ENCODE assay signal across 9 mouse cellular contexts in the genomic region with DNA sequence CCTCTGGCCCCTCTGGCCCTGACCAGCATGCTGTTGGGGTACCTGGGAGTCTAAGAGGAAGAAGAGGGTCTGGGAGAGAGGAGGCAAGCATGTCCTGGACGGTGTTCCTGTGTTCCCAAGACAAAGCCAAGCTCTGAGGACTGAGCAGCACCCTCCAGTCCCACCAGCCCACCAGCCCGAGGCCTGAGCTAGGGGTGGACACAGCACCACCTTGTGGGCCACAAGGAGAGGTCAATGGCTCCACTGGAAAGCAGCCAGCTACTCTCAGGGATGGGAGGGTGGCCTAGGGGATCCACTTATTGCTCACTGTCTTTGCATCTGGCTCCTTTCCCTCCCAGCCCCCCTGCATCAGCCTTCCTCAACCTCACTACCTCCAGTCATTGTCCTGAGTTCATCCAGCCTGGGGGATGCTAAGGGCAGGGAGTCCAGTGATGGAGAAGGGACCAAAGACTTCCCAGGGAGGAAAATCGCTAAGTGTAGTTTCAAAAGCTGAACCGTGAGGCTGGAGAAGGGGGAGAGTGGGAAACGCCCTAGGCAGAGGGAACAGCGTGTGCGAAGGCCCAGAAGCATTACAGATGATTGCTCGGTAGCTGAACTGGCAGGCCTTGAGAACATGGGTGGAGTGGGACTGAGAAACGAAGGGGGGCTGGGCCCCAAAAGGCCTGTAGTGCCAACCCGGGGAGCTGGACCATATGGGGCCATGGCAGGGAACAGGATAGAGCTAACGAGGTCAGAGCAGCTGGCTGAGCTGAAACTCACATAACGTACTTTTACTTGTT. TPM values are rescaled to one million over a fixed set of nuclear protein-coding genes. Genes with fewer than 3 reads are reported as not detected.
DNase-seq lines count a peak whose midpoint lies in the region; ATAC-seq and TF ChIP-seq lines count a peak whose summit lies in the region.
"Had no signal": no experiment of that assay in that cellular context is flagged by ENCODE, and none has a peak within 500 bp of the region (broad histone marks: within the 10 kb centered on the region; RNA-seq: fewer than 3 reads in every experiment).

No protein-coding gene starts in this region.

- TF ChIP-seq CTCF in bone marrow, adult 2 months (IDR thresholded peaks at IDR 0.05; ENCODE audit: control insufficient read depth, insufficient read depth, low read length), result peak; percentile 44
- TF ChIP-seq CTCF in lung, postnatal 0 days (IDR thresholded peaks at IDR 0.05), result peak; percentile 73

- no peak overlapping the region for H3K9ac ChIP-seq in forebrain, embryonic 11.5 days (ENCODE audit: low read length)
- H3K9ac ChIP-seq in forebrain, embryonic 16.5 days (replicated peaks; ENCODE audit: low read depth, low read length), result no peak overlapping the region
- H3K9ac ChIP-seq in forebrain, embryonic 14.5 days (ENCODE audit: low read length), result no peak overlapping the region
- H3K9ac ChIP-seq in hindbrain, embryonic 15.5 days, result no peak overlapping the region
- no peak overlapping the region for H3K9ac ChIP-seq in lung, postnatal 0 days (replicated peaks; ENCODE audit: low read depth)
- H3K9ac ChIP-seq in stomach, embryonic 16.5 days (ENCODE audit: low read length), result peak overlapping the region; percentile 3; the same call in 1 of the 2 replicates
- H3K9ac ChIP-seq: heart, embryonic 13.5 days had no signal

- no peak for TF ChIP-seq EP300 in lung, postnatal 0 days (IDR thresholded peaks at IDR 0.05)

- no peak for TF ChIP-seq POLR2A in bone marrow, adult 2 months (IDR thresholded peaks at IDR 0.05; ENCODE audit: borderline replicate concordance, control insufficient read depth, low read depth, low read length)

- no peaks in the 10 kb centered on the region for H3K27me3 ChIP-seq in forebrain, embryonic 11.5 days (ENCODE audit: control insufficient read depth, insufficient read depth, low read length)
- no peaks in the 10 kb centered on the region for H3K27me3 ChIP-seq in forebrain, embryonic 16.5 days (replicated peaks; ENCODE audit: control insufficient read depth, insufficient read depth, low read length)
- no peaks in the 10 kb centered on the region for H3K27me3 ChIP-seq in forebrain, embryonic 14.5 days (replicated peaks; ENCODE audit: control insufficient read depth, insufficient read depth, low read length)
- no peaks in the 10 kb centered on the region for H3K27me3 ChIP-seq in hindbrain, embryonic 15.5 days
- H3K27me3 ChIP-seq in lung, postnatal 0 days (replicated peaks; ENCODE audit: insufficient read depth, low read length), result no peaks in the 10 kb centered on the region
- H3K27me3 ChIP-seq in stomach, embryonic 16.5 days (ENCODE audit: control insufficient read depth, insufficient read depth, low read length), result no peaks in the 10 kb centered on the region

- H3K4me3 ChIP-seq in forebrain, embryonic 11.5 days (ENCODE audit: low read depth, low read length), result no peak overlapping the region
- no peak overlapping the region for H3K4me3 ChIP-seq in forebrain, embryonic 16.5 days (replicated peaks; ENCODE audit: low read length)
- H3K4me3 ChIP-seq in bone marrow, adult 2 months (replicated peaks; ENCODE audit: control insufficient read depth, low read depth, low read length), result no peak overlapping the region
- no peak overlapping the region for H3K4me3 ChIP-seq in forebrain, embryonic 14.5 days (ENCODE audit: low read depth, low read length)
- H3K4me3 ChIP-seq in hindbrain, embryonic 15.5 days, result no peak overlapping the region
- no peak overlapping the region for H3K4me3 ChIP-seq in lung, postnatal 0 days (ENCODE audit: low read depth, low read length)
- H3K4me3 ChIP-seq in stomach, embryonic 16.5 days (replicated peaks; ENCODE audit: low read length), result no peak overlapping the region
- H3K4me3 ChIP-seq: heart, embryonic 13.5 days had no signal

- H3K36me3 ChIP-seq in forebrain, embryonic 11.5 days (ENCODE audit: control insufficient read depth, insufficient read depth, low read length), result no peaks in the 10 kb centered on the region
- H3K36me3 ChIP-seq in forebrain, embryonic 16.5 days (ENCODE audit: control insufficient read depth, insufficient read depth), result no peaks in the 10 kb centered on the region
- H3K36me3 ChIP-seq in forebrain, embryonic 14.5 days (ENCODE audit: control insufficient read depth, insufficient read depth, low read length), result no peaks in the 10 kb centered on the region
- no peaks in the 10 kb centered on the region for H3K36me3 ChIP-seq in hindbrain, embryonic 15.5 days
- no peaks in the 10 kb centered on the region for H3K36me3 ChIP-seq in lung, postnatal 0 days (ENCODE audit: insufficient read depth, low read length)
- no peaks in the 10 kb centered on the region for H3K36me3 ChIP-seq in stomach, embryonic 16.5 days (ENCODE audit: control insufficient read depth, insufficient read depth, low read length)
- H3K36me3 ChIP-seq: heart, embryonic 13.5 days had no signal

- no peak overlapping the region for H3K27ac ChIP-seq in forebrain, embryonic 11.5 days (ENCODE audit: low read depth, low read length)
- no peak overlapping the region for H3K27ac ChIP-seq in forebrain, embryonic 16.5 days (ENCODE audit: low read length)
- H3K27ac ChIP-seq in bone marrow, adult 2 months (ENCODE audit: control insufficient read depth, insufficient read depth, low read depth, low read length, poor library complexity), result no peak overlapping the region
- no peak overlapping the region for H3K27ac ChIP-seq in forebrain, embryonic 14.5 days (ENCODE audit: low read depth, low read length)
- H3K27ac ChIP-seq in hindbrain, embryonic 15.5 days (replicated peaks), result no peak overlapping the region
- no peak overlapping the region for H3K27ac ChIP-seq in lung, postnatal 0 days (ENCODE audit: low read length)
- peak overlapping the region; percentile 26; the same call in 1 of the 2 replicates for H3K27ac ChIP-seq in stomach, embryonic 16.5 days (ENCODE audit: low read length)
- H3K27ac ChIP-seq: heart, embryonic 13.5 days had no signal

- peaks cover 2% of the 10 kb centered on the region; the same call in 1 of the 2 replicates for H3K4me1 ChIP-seq in forebrain, embryonic 11.5 days (replicated peaks; ENCODE audit: control insufficient read depth, insufficient read depth, low read length)
- no peaks in the 10 kb centered on the region; the same call in 1 of the 2 replicates for H3K4me1 ChIP-seq in forebrain, embryonic 16.5 days (replicated peaks; ENCODE audit: control insufficient read depth, insufficient read depth, low read length)
- no peaks in the 10 kb centered on the region for H3K4me1 ChIP-seq in bone marrow, adult 2 months (ENCODE audit: control insufficient read depth, insufficient read depth, low read length)
- peaks cover 4% of the 10 kb centered on the region; the same call in 1 of the 2 replicates for H3K4me1 ChIP-seq in forebrain, embryonic 14.5 days (ENCODE audit: control insufficient read depth, insufficient read depth, low read length)
- 0 out of 2 replicates have a peak, but pooled peaks cover 6% of the 10 kb centered on the region for H3K4me1 ChIP-seq in hindbrain, embryonic 15.5 days (replicated peaks)
- no peaks in the 10 kb centered on the region for H3K4me1 ChIP-seq in lung, postnatal 0 days (ENCODE audit: insufficient read depth, low read depth, low read length)
- peaks cover 25% of the 10 kb centered on the region; the same call in 1 of the 2 replicates for H3K4me1 ChIP-seq in stomach, embryonic 16.5 days (ENCODE audit: control insufficient read depth, insufficient read depth, low read length)

- H3K9me3 ChIP-seq in forebrain, embryonic 11.5 days (ENCODE audit: control insufficient read depth, low read length), result no peaks in the 10 kb centered on the region
- H3K9me3 ChIP-seq in forebrain, embryonic 16.5 days (ENCODE audit: control insufficient read depth, low read length), result no peaks in the 10 kb centered on the region
- no peaks in the 10 kb centered on the region for H3K9me3 ChIP-seq in forebrain, embryonic 14.5 days (replicated peaks; ENCODE audit: control insufficient read depth, low read length)
- no peaks in the 10 kb centered on the region for H3K9me3 ChIP-seq in hindbrain, embryonic 15.5 days
- no peaks in the 10 kb centered on the region for H3K9me3 ChIP-seq in lung, postnatal 0 days (ENCODE audit: low read length)
- H3K9me3 ChIP-seq in stomach, embryonic 16.5 days (replicated peaks; ENCODE audit: control insufficient read depth, low read length), result no peaks in the 10 kb centered on the region
- H3K9me3 ChIP-seq: heart, embryonic 13.5 days had no signal

- DNase-seq in forebrain, embryonic 11.5 days (ENCODE audit: low spot score), result peak; percentile 81
- peak; percentile 56 for DNase-seq in forebrain, embryonic 14.5 days (ENCODE audit: low spot score)
- DNase-seq in lung, postnatal 0 days (ENCODE audit: low spot score), result peak; percentile 50
- no peak for DNase-seq in thymus, postnatal 14 days

- no peak overlapping the region for H3K4me2 ChIP-seq in forebrain, embryonic 11.5 days (ENCODE audit: low read depth, low read length, severe bottlenecking)
- H3K4me2 ChIP-seq in forebrain, embryonic 16.5 days (ENCODE audit: low read length), result no peak overlapping the region
- no peak overlapping the region for H3K4me2 ChIP-seq in forebrain, embryonic 14.5 days (ENCODE audit: low read length)
- no peak overlapping the region for H3K4me2 ChIP-seq in hindbrain, embryonic 15.5 days
- no peak overlapping the region for H3K4me2 ChIP-seq in lung, postnatal 0 days (replicated peaks; ENCODE audit: low read depth, low read length)
- H3K4me2 ChIP-seq in stomach, embryonic 16.5 days (ENCODE audit: low read depth, low read length), result no peak overlapping the region
- H3K4me2 ChIP-seq: heart, embryonic 13.5 days had no signal

- peak; percentile 82 for ATAC-seq in forebrain, embryonic 11.5 days (replicated peaks; ENCODE audit: low FRiP score)
- no peak for ATAC-seq in forebrain, embryonic 16.5 days
- 0 out of 2 replicates have a peak, but pooled peaks have one; percentile 32 for ATAC-seq in forebrain, embryonic 14.5 days
- peak; percentile 43; the same call in 1 of the 2 replicates for ATAC-seq in hindbrain, embryonic 15.5 days (ENCODE audit: low FRiP score, low read depth)
- peak; percentile 36 for ATAC-seq in lung, postnatal 0 days
- 0 out of 2 replicates have a peak, but pooled peaks have one; percentile 6 for ATAC-seq in stomach, embryonic 16.5 days (ENCODE audit: insufficient read depth, low FRiP score)

- WGBS in forebrain, embryonic 11.5 days, result 46% methylated on average over 12 of the region's 12 CpGs
- 34% methylated on average over 12 of the region's 12 CpGs for WGBS in forebrain, embryonic 16.5 days
- 81% methylated on average over 12 of the region's 12 CpGs for WGBS in bone marrow, adult 2 months
- WGBS in forebrain, embryonic 14.5 days, result 39% methylated on average over 12 of the region's 12 CpGs
- WGBS in hindbrain, embryonic 15.5 days, result 38% methylated on average over 12 of the region's 12 CpGs
- 56% methylated on average over 11 of the region's 12 CpGs for whole genome bisulfite sequencing in lung, postnatal 0 days
- 56% methylated on average over 12 of the region's 12 CpGs for WGBS in stomach, embryonic 16.5 days

RNA-seq across cellular contexts. Expression of a gene that starts 24.7 kb away (rescaled TPM):
- 0.17 TPM in 1 of 2 replicates, not detected in the other for polyA plus RNA-seq in forebrain, embryonic 11.5 days (2014; fragmentation: Nextera tagmentation; extraction: Ambion mirVana)
- not detected in 2 replicates for polyA plus RNA-seq in forebrain, embryonic 16.5 days (2015; fragmentation: Nextera tagmentation; extraction: Ambion mirVana)
- not detected in 2 replicates for polyA plus RNA-seq in bone marrow, adult 2 months (2011; ENCODE audit: insufficient read depth, insufficient read length, low replicate concordance, missing spikeins)
- not detected in 2 replicates for polyA plus RNA-seq in forebrain, embryonic 14.5 days (2014; fragmentation: Nextera tagmentation; extraction: Ambion mirVana)
- 0.16 TPM in 1 of 2 replicates, not detected in the other for polyA plus RNA-seq in hindbrain, embryonic 15.5 days (2015; fragmentation: Nextera tagmentation; extraction: Ambion mirVana)
- polyA plus RNA-seq in lung, postnatal 0 days (2015; fragmentation: Nextera tagmentation; extraction: Ambion mirVana), result 0.08 and 0.14 TPM in 2 replicates
- polyA plus RNA-seq in stomach, embryonic 16.5 days (2015; fragmentation: Nextera tagmentation; extraction: Ambion mirVana), result not detected in 2 replicates
- polyA plus RNA-seq: heart, embryonic 13.5 days had no signal

RNA-seq across cellular contexts. Expression of a gene that starts 54.6 kb away (rescaled TPM):
- 5.2 and 6.9 TPM in 2 replicates for polyA plus RNA-seq in forebrain, embryonic 11.5 days (2014; fragmentation: Nextera tagmentation; extraction: Ambion mirVana)
- 3.3 and 4.0 TPM in 2 replicates for polyA plus RNA-seq in forebrain, embryonic 16.5 days (2015; fragmentation: Nextera tagmentation; extraction: Ambion mirVana)
- 1.5 and 4.7 TPM in 2 replicates for polyA plus RNA-seq in bone marrow, adult 2 months (2011; ENCODE audit: insufficient read depth, insufficient read length, low replicate concordance, missing spikeins)
- 3.6 and 4.1 TPM in 2 replicates for polyA plus RNA-seq in forebrain, embryonic 14.5 days (2014; fragmentation: Nextera tagmentation; extraction: Ambion mirVana)
- 3.6 and 4.6 TPM in 2 replicates for polyA plus RNA-seq in hindbrain, embryonic 15.5 days (2015; fragmentation: Nextera tagmentation; extraction: Ambion mirVana)
- 4.9 and 5.4 TPM in 2 replicates for polyA plus RNA-seq in lung, postnatal 0 days (2015; fragmentation: Nextera tagmentation; extraction: Ambion mirVana)
- 7.5 and 9.3 TPM in 2 replicates for polyA plus RNA-seq in stomach, embryonic 16.5 days (2015; fragmentation: Nextera tagmentation; extraction: Ambion mirVana)

RNA-seq across cellular contexts. Expression of a gene that starts 54.7 kb away (rescaled TPM):
- 108 and 121 TPM in 2 replicates for polyA plus RNA-seq in forebrain, embryonic 11.5 days (2014; fragmentation: Nextera tagmentation; extraction: Ambion mirVana)
- polyA plus RNA-seq in forebrain, embryonic 16.5 days (2015; fragmentation: Nextera tagmentation; extraction: Ambion mirVana), result 74.3 and 90.5 TPM in 2 replicates
- polyA plus RNA-seq in bone marrow, adult 2 months (2011; ENCODE audit: insufficient read depth, insufficient read length, low replicate concordance, missing spikeins), result 37.4 and 40.1 TPM in 2 replicates
- 94.0 and 95.6 TPM in 2 replicates for polyA plus RNA-seq in forebrain, embryonic 14.5 days (2014; fragmentation: Nextera tagmentation; extraction: Ambion mirVana)
- 83.6 and 85.2 TPM in 2 replicates for polyA plus RNA-seq in hindbrain, embryonic 15.5 days (2015; fragmentation: Nextera tagmentation; extraction: Ambion mirVana)
- 48.4 and 53.4 TPM in 2 replicates for polyA plus RNA-seq in lung, postnatal 0 days (2015; fragmentation: Nextera tagmentation; extraction: Ambion mirVana)
- 88.2 and 91.8 TPM in 2 replicates for polyA plus RNA-seq in stomach, embryonic 16.5 days (2015; fragmentation: Nextera tagmentation; extraction: Ambion mirVana)

RNA-seq across cellular contexts. Expression of a gene that starts 56.8 kb away (rescaled TPM):
- 261 and 265 TPM in 2 replicates for polyA plus RNA-seq in forebrain, embryonic 11.5 days (2014; fragmentation: Nextera tagmentation; extraction: Ambion mirVana)
- polyA plus RNA-seq in forebrain, embryonic 16.5 days (2015; fragmentation: Nextera tagmentation; extraction: Ambion mirVana), result 375 and 431 TPM in 2 replicates
- 30.6 and 44.6 TPM in 2 replicates for polyA plus RNA-seq in bone marrow, adult 2 months (2011; ENCODE audit: insufficient read depth, insufficient read length, low replicate concordance, missing spikeins)
- 385 and 418 TPM in 2 replicates for polyA plus RNA-seq in forebrain, embryonic 14.5 days (2014; fragmentation: Nextera tagmentation; extraction: Ambion mirVana)
- polyA plus RNA-seq in hindbrain, embryonic 15.5 days (2015; fragmentation: Nextera tagmentation; extraction: Ambion mirVana), result 355 and 390 TPM in 2 replicates
- polyA plus RNA-seq in lung, postnatal 0 days (2015; fragmentation: Nextera tagmentation; extraction: Ambion mirVana), result 790 and 798 TPM in 2 replicates
- 442 and 466 TPM in 2 replicates for polyA plus RNA-seq in stomach, embryonic 16.5 days (2015; fragmentation: Nextera tagmentation; extraction: Ambion mirVana)

RNA-seq across cellular contexts. Expression of a gene that starts 57.6 kb away (rescaled TPM):
- 21.2 and 26.2 TPM in 2 replicates for polyA plus RNA-seq in forebrain, embryonic 11.5 days (2014; fragmentation: Nextera tagmentation; extraction: Ambion mirVana)
- polyA plus RNA-seq in forebrain, embryonic 16.5 days (2015; fragmentation: Nextera tagmentation; extraction: Ambion mirVana), result 21.1 TPM in 2 replicates
- 26.5 and 33.5 TPM in 2 replicates for polyA plus RNA-seq in bone marrow, adult 2 months (2011; ENCODE audit: insufficient read depth, insufficient read length, low replicate concordance, missing spikeins)
- polyA plus RNA-seq in forebrain, embryonic 14.5 days (2014; fragmentation: Nextera tagmentation; extraction: Ambion mirVana), result 28.0 and 29.3 TPM in 2 replicates
- polyA plus RNA-seq in hindbrain, embryonic 15.5 days (2015; fragmentation: Nextera tagmentation; extraction: Ambion mirVana), result 16.6 and 37.6 TPM in 2 replicates
- polyA plus RNA-seq in lung, postnatal 0 days (2015; fragmentation: Nextera tagmentation; extraction: Ambion mirVana), result 20.7 and 22.0 TPM in 2 replicates
- 17.9 and 25.2 TPM in 2 replicates for polyA plus RNA-seq in stomach, embryonic 16.5 days (2015; fragmentation: Nextera tagmentation; extraction: Ambion mirVana)
